Mouse (Mus musculus): ENCODE data around the gene Bmp2.

GRCm38 (mm10) chr2:133522121-133522520 lies 29.8 kb upstream of the Bmp2 start:
- TF ChIP-seq CTCF (IDR thresholded peaks at IDR 0.05) (no peak), POLR2A (IDR thresholded peaks at IDR 0.05; ENCODE audit: insufficient read depth, low read depth, low read length) (no peak), EP300 (IDR thresholded peaks at IDR 0.05; ENCODE audit: insufficient read depth, low read depth, low read length) (no peak)

All from heart, adult 2 months (tissue).